Mouse (Mus musculus): ENCODE results near the gene Islr2. TPM values are rescaled to one million over a fixed set of nuclear protein-coding genes. Genes with fewer than 3 reads are reported as not detected.

The Islr2 gene
- polyA plus RNA-seq, 1 experiment: 42.5 TPM

DNA sequence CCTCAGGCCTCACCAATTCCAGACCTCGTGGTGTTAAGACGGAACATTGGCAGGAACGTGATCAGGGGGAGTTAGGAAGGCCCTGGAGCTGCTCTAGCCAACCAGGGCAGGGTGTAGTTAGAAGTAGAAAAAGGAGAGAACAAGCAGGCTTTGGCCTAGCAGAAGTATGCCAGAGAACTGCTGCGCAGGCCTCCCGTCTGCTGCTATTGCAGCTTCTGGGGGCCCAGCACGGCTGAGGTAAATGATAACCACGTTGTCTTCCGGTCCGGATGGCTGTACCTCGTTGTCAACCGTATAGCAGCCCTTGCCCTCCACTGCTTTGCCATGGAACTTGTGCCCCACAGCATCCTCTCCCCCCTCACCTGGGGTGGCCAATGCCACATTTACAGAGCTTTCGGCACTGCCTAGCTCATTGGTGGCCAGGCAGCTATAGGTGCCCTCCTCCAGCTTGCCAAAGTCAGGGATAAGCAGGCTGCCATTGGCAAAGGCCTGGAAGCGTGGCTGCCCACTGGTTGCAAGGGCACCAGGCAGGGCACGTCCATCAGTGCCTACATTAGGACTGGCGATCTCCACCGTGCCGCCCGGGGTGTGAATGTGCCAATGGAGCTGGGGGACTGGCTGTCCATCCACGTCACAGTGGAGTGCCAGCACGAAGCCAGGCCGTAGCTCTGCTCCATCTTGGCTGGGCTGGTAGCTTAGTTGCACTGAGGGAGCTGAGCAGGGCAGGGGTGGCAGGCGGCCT is 47.1 kb downstream of the Islr2 start:
- no peak for DNase-seq (ENCODE audit: extremely low spot score in 1 of 2, low spot score in 1 of 2)

DNA sequence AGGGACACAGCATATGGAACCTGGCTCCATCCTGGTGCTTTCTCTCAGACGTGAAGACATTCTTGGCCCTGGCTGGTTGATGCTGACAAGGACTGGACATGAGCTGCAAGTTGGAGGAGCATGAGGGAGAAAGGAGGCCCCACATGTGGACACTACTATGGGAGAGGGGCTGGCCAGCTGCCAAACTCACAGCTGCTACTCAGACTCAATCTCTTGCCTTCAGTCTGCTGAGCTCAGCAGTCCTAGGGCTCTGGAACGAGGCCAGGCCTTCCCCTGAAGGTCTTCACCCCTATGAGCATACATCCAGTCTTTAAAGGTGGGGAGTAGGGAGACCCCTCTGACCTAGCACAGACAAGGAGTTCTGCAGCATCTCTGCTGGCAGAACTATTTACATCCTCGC is 48.8 kb downstream of the Islr2 start:
- DNase-seq (ENCODE audit: extremely low spot score in 1 of 2, low spot score in 1 of 2): no peak

DNA sequence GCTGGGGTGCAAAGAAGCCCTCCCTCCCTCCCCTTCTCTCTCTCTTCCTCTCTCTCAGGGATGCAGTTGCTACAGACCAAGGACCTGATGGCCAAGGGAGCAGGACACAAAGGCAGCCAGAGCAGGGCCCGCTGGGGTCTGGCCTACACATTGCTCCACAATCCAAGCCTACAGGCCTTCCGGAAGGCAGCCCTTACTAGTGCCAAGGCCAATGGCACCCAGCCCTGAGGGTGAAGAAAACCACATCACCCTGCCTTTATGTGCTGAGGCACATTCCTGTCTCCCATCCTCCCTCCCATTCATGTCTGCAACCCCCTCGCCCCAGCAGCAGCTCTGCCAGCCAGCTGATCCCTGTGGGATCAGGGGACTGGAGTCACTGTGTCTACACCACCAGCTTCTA is 51.0 kb downstream of the Islr2 start:
- DNase-seq (ENCODE audit: extremely low spot score in 1 of 2, low spot score in 1 of 2): no peak

DNA sequence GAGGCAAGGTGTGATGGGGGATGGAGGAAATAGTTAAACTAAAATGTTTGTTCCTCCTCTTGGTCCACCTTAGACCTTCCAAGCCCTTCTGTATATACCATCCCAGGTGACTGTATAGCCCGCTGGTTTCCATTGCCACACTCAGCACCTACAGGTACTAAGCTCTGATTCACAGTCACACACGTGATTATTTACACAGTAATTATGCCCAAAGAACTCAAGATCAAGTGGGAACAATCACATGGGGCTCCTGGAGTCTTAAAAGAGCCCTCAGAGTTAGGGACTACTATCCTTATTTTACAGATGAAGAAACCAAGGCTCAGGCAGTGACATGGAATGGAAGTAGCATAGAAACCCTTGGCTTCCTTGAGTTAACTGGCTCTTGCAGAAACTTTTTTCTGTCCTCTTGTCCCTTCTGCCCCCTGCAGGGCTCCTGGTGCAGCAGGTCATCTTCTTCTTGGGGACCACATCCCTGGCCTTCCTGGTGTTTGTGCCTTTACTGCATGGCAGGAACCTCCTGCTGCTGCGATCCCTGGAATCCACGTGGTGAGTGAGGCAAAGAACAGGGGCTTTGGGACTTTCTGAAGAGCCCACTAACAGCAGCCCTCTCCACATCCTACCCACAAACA is 53.3 kb downstream of the Islr2 start:
- no peak for DNase-seq (ENCODE audit: extremely low spot score in 1 of 2, low spot score in 1 of 2)

DNA sequence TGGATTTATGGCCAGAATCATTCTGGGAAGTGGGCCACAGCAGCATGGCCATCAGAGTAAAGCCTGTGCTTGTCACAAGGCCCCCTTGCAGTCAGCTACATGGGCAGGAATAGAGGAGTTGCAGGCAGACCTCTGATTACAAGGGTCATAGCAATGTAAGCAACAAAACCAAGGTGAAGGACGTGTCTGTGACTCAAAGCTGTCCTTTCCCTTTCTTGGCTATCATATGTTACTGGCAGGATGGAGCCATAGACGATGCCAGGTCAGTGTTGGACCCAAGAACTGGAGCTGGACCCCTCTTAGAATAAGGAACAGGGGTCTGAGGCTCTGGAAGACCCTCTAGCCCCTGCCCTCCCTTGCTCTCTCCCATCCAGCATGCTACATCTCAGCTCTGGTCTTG is 55.3 kb downstream of the Islr2 start:
- no peak for DNase-seq (ENCODE audit: extremely low spot score in 1 of 2, low spot score in 1 of 2)

Other genes starting within 250 kb of the Islr2 start
- gene Cyp11a1, start 197.9 kb downstream of the Islr2 start, polyA plus RNA-seq (2012; rRNA removed): 5.5 and 6.1 TPM in 2 replicates
- 5.7 and 7.6 TPM in 2 replicates for gene Stra6, start 140.5 kb downstream of the Islr2 start, polyA plus RNA-seq (2012; rRNA removed)
- 1.4 and 1.8 TPM in 2 replicates for gene Ccdc33, start 85.5 kb downstream of the Islr2 start, polyA plus RNA-seq (2012; rRNA removed)
- gene Islr, start within 50 bp of the Islr2 start, polyA plus RNA-seq (2012; rRNA removed): 96.8 and 108 TPM in 2 replicates
- gene Pml, start 45.5 kb upstream of the Islr2 start, polyA plus RNA-seq (2012; rRNA removed): 9.5 and 10.0 TPM in 2 replicates
- 99.9 and 102 TPM in 2 replicates for gene Stoml1, start 48.8 kb upstream of the Islr2 start, polyA plus RNA-seq (2012; rRNA removed)
- gene Loxl1, start 108.9 kb upstream of the Islr2 start, polyA plus RNA-seq (2012; rRNA removed): 4.9 and 5.3 TPM in 2 replicates
- gene Tbc1d21, start 166.1 kb upstream of the Islr2 start, polyA plus RNA-seq (2012; rRNA removed): not detected in 2 replicates

All from frontal cortex, adult 2 months (tissue).